12 mouse cellular contexts compared by ENCODE assay signal in the genomic region with DNA sequence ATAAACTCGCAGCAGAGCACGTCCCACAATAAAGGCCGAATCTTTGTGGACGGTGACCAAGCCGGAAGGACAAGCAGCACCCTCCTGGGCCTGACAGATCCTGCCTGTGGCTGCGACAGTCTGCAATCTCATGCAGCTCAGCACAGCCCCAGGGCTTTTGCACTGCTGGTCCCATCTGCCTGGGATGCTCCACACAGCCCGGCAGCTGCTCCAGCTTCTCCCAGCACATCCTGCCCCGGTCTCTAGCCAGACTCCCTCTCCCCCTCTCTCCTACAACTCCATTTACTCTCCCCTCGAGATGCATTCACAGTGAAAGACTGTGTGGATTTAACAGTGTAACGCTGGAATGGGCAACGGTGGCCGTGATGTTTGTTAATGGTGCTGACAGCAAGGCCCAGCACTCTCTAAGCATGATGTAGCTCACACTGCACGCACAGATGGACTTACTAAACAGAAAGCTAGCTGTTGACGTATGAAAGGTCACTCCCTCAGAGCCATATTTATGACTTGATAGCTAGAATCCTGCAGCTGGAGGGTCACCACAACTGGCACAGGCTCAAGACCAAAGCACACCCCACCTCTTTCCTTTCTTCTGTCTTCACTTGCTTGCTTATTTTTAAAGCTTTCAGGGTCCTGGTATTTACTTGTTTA.
DNase-seq lines count a peak whose midpoint lies in the region; ATAC-seq and TF ChIP-seq lines count a peak whose summit lies in the region.
"Had no signal": no experiment of that assay in that cellular context is flagged by ENCODE, and none has a peak within 500 bp of the region (broad histone marks: within the 10 kb centered on the region; RNA-seq: fewer than 3 reads in every experiment).

No protein-coding gene starts in this region.

- peak overlapping the region; percentile 17; the same call in 1 of the 2 replicates for H3K27ac ChIP-seq in forebrain, embryonic 15.5 days (replicated peaks)
- no peak overlapping the region for H3K27ac ChIP-seq in forebrain, embryonic 10.5 days
- H3K27ac ChIP-seq in lung, embryonic 16.5 days (ENCODE audit: low read length): peak overlapping the region; percentile 83
- H3K27ac ChIP-seq in limb, embryonic 14.5 days (replicated peaks; ENCODE audit: low read depth, low read length): no peak overlapping the region
- peak overlapping the region; percentile 65 for H3K27ac ChIP-seq in stomach, embryonic 15.5 days
- H3K27ac ChIP-seq: embryonic facial prominence, embryonic 10.5 days had no signal

- TF ChIP-seq CTCF in lung, adult 2 months (IDR thresholded peaks at IDR 0.05; ENCODE audit: insufficient read depth, low read length): no peak

- H3K4me3 ChIP-seq in forebrain, embryonic 15.5 days: no peak overlapping the region
- no peak overlapping the region for H3K4me3 ChIP-seq in forebrain, embryonic 10.5 days
- no peak overlapping the region for H3K4me3 ChIP-seq in lung, embryonic 16.5 days (ENCODE audit: low read length)
- H3K4me3 ChIP-seq in lung, adult 2 months (replicated peaks; ENCODE audit: extremely low read depth, low read depth, low read length): no peak overlapping the region
- no peak overlapping the region for H3K4me3 ChIP-seq in limb, embryonic 14.5 days (replicated peaks; ENCODE audit: low read length)
- no peak overlapping the region for H3K4me3 ChIP-seq in stomach, embryonic 15.5 days (replicated peaks)
- H3K4me3 ChIP-seq: embryonic facial prominence, embryonic 10.5 days; megakaryocyte, embryonic 14.5 days had no signal

- no peak overlapping the region for H3K4me2 ChIP-seq in forebrain, embryonic 15.5 days (replicated peaks)
- no peak overlapping the region for H3K4me2 ChIP-seq in lung, embryonic 16.5 days (ENCODE audit: low read depth, low read length)
- no peak overlapping the region for H3K4me2 ChIP-seq in limb, embryonic 14.5 days (replicated peaks; ENCODE audit: low read depth, low read length, severe bottlenecking)
- no peak overlapping the region for H3K4me2 ChIP-seq in stomach, embryonic 15.5 days

- 81% methylated on average over 14 of the region's 14 CpGs for WGBS in forebrain, embryonic 15.5 days
- WGBS in forebrain, embryonic 10.5 days: 93% methylated on average over 14 of the region's 14 CpGs
- 48% methylated on average over 14 of the region's 14 CpGs for WGBS in lung, embryonic 16.5 days
- WGBS in lung, adult 2 months: 70% methylated on average over 14 of the region's 14 CpGs
- WGBS in limb, embryonic 14.5 days: 71% methylated on average over 14 of the region's 14 CpGs
- 66% methylated on average over 14 of the region's 14 CpGs for WGBS in stomach, embryonic 15.5 days

- no peak for ATAC-seq in forebrain, embryonic 15.5 days (replicated peaks)
- ATAC-seq in lung, embryonic 16.5 days (ENCODE audit: low read depth): peak; percentile 90
- peak; percentile 43 for ATAC-seq in limb, embryonic 14.5 days (ENCODE audit: low FRiP score, low read depth)
- peak; percentile 23; the same call in 1 of the 2 replicates for ATAC-seq in stomach, embryonic 15.5 days (ENCODE audit: insufficient read depth, low FRiP score, low read depth)

- DNase-seq in forebrain, embryonic 10.5 days (ENCODE audit: extremely low spot score, low spot score): no peak
- no peak for DNase-seq in lung, adult 2 months
- peak; percentile 52 for DNase-seq in limb, embryonic 14.5 days (ENCODE audit: low spot score)
- DNase-seq in right cerebral cortex, postnatal 10 days (ENCODE audit: low spot score in 2 of 2): no peak
- DNase-seq in left cerebral cortex, postnatal 4 days: no peak
- DNase-seq: adrenal gland, adult 2 months; cerebellum, adult 11-12 months had no signal

- H3K36me3 ChIP-seq in forebrain, embryonic 15.5 days: peaks cover 37% of the 10 kb centered on the region
- peaks cover 100% of the 10 kb centered on the region for H3K36me3 ChIP-seq in forebrain, embryonic 10.5 days (replicated peaks)
- H3K36me3 ChIP-seq in lung, embryonic 16.5 days (ENCODE audit: control insufficient read depth, insufficient read depth, low read length): peaks cover 29% of the 10 kb centered on the region
- peaks cover 96% of the 10 kb centered on the region for H3K36me3 ChIP-seq in limb, embryonic 14.5 days (ENCODE audit: control insufficient read depth, insufficient read depth, low read length)
- H3K36me3 ChIP-seq in stomach, embryonic 15.5 days: peaks cover 51% of the 10 kb centered on the region

- 0 out of 2 replicates have a peak, but pooled peaks cover 8% of the 10 kb centered on the region for H3K4me1 ChIP-seq in forebrain, embryonic 15.5 days
- H3K4me1 ChIP-seq in forebrain, embryonic 10.5 days: peaks cover 5% of the 10 kb centered on the region; the same call in 1 of the 2 replicates
- H3K4me1 ChIP-seq in lung, embryonic 16.5 days (replicated peaks; ENCODE audit: control insufficient read depth, insufficient read depth, low read length): peaks cover 19% of the 10 kb centered on the region
- peaks cover 10% of the 10 kb centered on the region; the same call in 1 of the 2 replicates for H3K4me1 ChIP-seq in lung, adult 2 months (ENCODE audit: control insufficient read depth, insufficient read depth, low read length)
- no peaks in the 10 kb centered on the region for H3K4me1 ChIP-seq in limb, embryonic 14.5 days (ENCODE audit: control insufficient read depth, insufficient read depth, low read length)
- no peaks in the 10 kb centered on the region for H3K4me1 ChIP-seq in stomach, embryonic 15.5 days

- intact Hi-C loops in left cerebral cortex, postnatal 4 days (cut with DNase I): no loop called here

- no peak overlapping the region for H3K9ac ChIP-seq in forebrain, embryonic 15.5 days (replicated peaks)
- no peak overlapping the region for H3K9ac ChIP-seq in lung, embryonic 16.5 days (ENCODE audit: low read length)
- H3K9ac ChIP-seq in limb, embryonic 14.5 days (ENCODE audit: low read depth, low read length, severe bottlenecking): no peak overlapping the region
- no peak overlapping the region for H3K9ac ChIP-seq in stomach, embryonic 15.5 days

- no peaks in the 10 kb centered on the region for H3K27me3 ChIP-seq in forebrain, embryonic 15.5 days
- H3K27me3 ChIP-seq in forebrain, embryonic 10.5 days (ENCODE audit: poor library complexity, severe bottlenecking): no peaks in the 10 kb centered on the region
- H3K27me3 ChIP-seq in lung, embryonic 16.5 days (ENCODE audit: control insufficient read depth, insufficient read depth, low read depth, low read length): no peaks in the 10 kb centered on the region
- H3K27me3 ChIP-seq in limb, embryonic 14.5 days (ENCODE audit: control insufficient read depth, insufficient read depth, low read length): no peaks in the 10 kb centered on the region
- H3K27me3 ChIP-seq in stomach, embryonic 15.5 days (replicated peaks): no peaks in the 10 kb centered on the region

- no peak for TF ChIP-seq POLR2A in lung, adult 2 months (IDR thresholded peaks at IDR 0.05; ENCODE audit: borderline replicate concordance, extremely low read depth, low read depth, low read length)
- no peak for TF ChIP-seq POLR2A in limb, embryonic 14.5 days (IDR thresholded peaks at IDR 0.05; ENCODE audit: borderline replicate concordance, extremely low read depth, insufficient read depth, insufficient read length)

- no peaks in the 10 kb centered on the region for H3K9me3 ChIP-seq in forebrain, embryonic 15.5 days
- peaks cover 4% of the 10 kb centered on the region; the same call in 1 of the 2 replicates for H3K9me3 ChIP-seq in forebrain, embryonic 10.5 days
- no peaks in the 10 kb centered on the region for H3K9me3 ChIP-seq in lung, embryonic 16.5 days (ENCODE audit: control insufficient read depth, low read length)
- no peaks in the 10 kb centered on the region for H3K9me3 ChIP-seq in limb, embryonic 14.5 days (ENCODE audit: control insufficient read depth, low read length)
- no peaks in the 10 kb centered on the region for H3K9me3 ChIP-seq in stomach, embryonic 15.5 days
- H3K9me3 ChIP-seq: megakaryocyte, embryonic 14.5 days had no signal

Comparison
In these comparisons a context has a peak if more than half of its experiments do, and no peak if none do; other contexts are left out.
1. H3K27ac ChIP-seq: peak in forebrain, embryonic 15.5 days (single experiment), lung, embryonic 16.5 days (single experiment) and stomach, embryonic 15.5 days (single experiment); none in forebrain, embryonic 10.5 days (single experiment) and limb, embryonic 14.5 days (single experiment).